Mouse (Mus musculus): ENCODE data around the gene Enpp6. TPM values are rescaled to one million over a fixed set of nuclear protein-coding genes. Genes with fewer than 3 reads are reported as not detected.

Enpp6 gene
- polyA plus RNA-seq, 1 experiment from 2014 or later = 0.29 TPM

- no peak overlapping the region for H3K4me3 ChIP-seq (ENCODE audit: low read depth, low read length)
- no peaks in the 10 kb centered on the region for H3K27me3 ChIP-seq (ENCODE audit: insufficient read depth, low read length)
- H3K9ac ChIP-seq = no peak overlapping the region
- no peaks in the 10 kb centered on the region for H3K36me3 ChIP-seq (ENCODE audit: insufficient read depth)
- 59% methylated on average over 14 of the region's 14 CpGs for WGBS
- H3K27ac ChIP-seq (ENCODE audit: low read depth) = no peak overlapping the region
- ATAC-seq (ENCODE audit: insufficient read depth) (no peak), DNase-seq (no peak)
- TF ChIP-seq CTCF (IDR thresholded peaks at IDR 0.05; ENCODE audit: low read depth) = no peak
- H3K4me1 ChIP-seq (ENCODE audit: insufficient read depth) = no peaks in the 10 kb centered on the region
- H3K9me3 ChIP-seq (ENCODE audit: low read depth, low read length) = no peaks in the 10 kb centered on the region
- no peak overlapping the region for H3K4me2 ChIP-seq
Measured at GRCm38 (mm10) chr8:46948091-46948757, 38.5 kb upstream of the Enpp6 start.

DNA sequence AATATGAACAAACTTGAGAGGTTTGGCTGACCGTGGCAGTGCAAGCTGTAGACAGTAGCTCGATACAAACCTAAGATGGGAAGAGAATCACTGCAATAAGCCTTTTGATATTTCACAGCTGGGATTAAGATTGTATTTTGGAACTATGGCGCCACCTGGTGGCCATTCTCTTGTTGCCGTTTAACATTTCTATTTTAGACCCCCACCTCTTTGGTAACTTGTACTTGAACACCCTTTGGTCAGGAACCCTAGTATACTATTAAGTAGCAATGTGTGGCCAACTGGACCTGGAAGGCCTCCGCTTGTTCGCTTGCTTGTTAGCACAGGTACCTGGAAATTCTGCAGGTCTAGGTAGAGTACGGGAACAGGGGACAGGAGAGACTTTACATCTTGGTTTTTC, 33.2 kb upstream of the Enpp6 start:
- Histone ChIP-seq H3K9ac (no peak overlapping the region), H3K4me1 (ENCODE audit: insufficient read depth) (no peaks in the 10 kb centered on the region), H3K9me3 (ENCODE audit: low read depth, low read length) (no peaks in the 10 kb centered on the region), H3K4me2 (no peak overlapping the region), H3K4me3 (ENCODE audit: low read depth, low read length) (no peak overlapping the region), H3K27me3 (ENCODE audit: insufficient read depth, low read length) (no peaks in the 10 kb centered on the region), H3K36me3 (ENCODE audit: insufficient read depth) (no peaks in the 10 kb centered on the region), H3K27ac (ENCODE audit: low read depth) (no peak overlapping the region)
- ATAC-seq (ENCODE audit: insufficient read depth) (no peak), DNase-seq (peak; percentile 95)
- 15% methylated on average over 7 of the region's 7 CpGs for WGBS
- TF ChIP-seq CTCF (IDR thresholded peaks at IDR 0.05; ENCODE audit: low read depth) = peak; percentile 86

DNA sequence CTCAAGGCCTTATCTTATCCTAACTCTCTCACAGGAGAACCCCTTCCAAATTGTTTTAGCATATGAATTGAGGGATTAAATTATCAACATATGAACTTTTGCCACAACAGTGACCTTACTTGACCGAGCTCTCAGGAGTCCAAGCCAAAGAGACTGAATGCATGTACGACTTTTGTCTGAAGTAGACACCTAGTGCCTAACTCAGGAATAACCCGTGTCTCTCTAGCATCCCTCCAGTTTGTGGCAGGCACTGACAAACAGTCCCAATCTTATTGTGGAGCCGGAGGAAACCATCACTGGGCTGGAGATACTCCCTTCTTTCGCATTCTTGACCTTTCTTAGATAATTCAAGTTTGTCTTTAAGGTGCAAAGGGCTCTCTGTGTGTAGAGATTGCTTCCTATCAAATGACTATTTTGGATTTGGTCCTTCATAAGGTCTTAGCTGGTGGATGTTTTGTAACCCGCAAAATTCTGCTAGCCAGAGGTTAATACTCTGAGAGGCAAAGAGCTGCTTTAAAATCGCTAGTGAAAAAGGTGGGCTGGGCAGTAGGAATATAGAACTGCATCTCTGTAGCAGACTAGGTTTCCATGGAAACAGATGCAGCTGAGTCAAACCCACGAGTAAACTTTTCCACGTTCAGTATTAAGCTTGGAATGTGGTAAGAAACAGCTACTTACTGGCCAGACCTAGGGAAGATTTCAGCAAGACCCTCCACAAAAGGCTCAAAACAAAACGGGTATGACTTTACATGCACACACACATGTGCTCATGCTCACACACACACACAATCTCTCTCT, 23.9 kb upstream of the Enpp6 start:
- H3K9me3 ChIP-seq (ENCODE audit: low read depth, low read length) = no peaks in the 10 kb centered on the region
- no peak overlapping the region for H3K27ac ChIP-seq (ENCODE audit: low read depth)
- H3K4me3 ChIP-seq (ENCODE audit: low read depth, low read length) = no peak overlapping the region
- H3K4me2 ChIP-seq = no peak overlapping the region
- H3K9ac ChIP-seq = no peak overlapping the region
- no peaks in the 10 kb centered on the region for H3K4me1 ChIP-seq (ENCODE audit: insufficient read depth)
- no peaks in the 10 kb centered on the region for H3K36me3 ChIP-seq (ENCODE audit: insufficient read depth)
- DNase-seq (no peak), ATAC-seq (ENCODE audit: insufficient read depth) (no peak)
- no peaks in the 10 kb centered on the region for H3K27me3 ChIP-seq (ENCODE audit: insufficient read depth, low read length)
- WGBS = 48% methylated on average over 10 of the region's 10 CpGs
- TF ChIP-seq CTCF (IDR thresholded peaks at IDR 0.05; ENCODE audit: low read depth) = 0 out of 2 replicates have a peak, but pooled peaks have one; percentile 7

GRCm38 (mm10) chr8:46963619-46964145, 23.0 kb upstream of the Enpp6 start:
- H3K4me3 ChIP-seq (ENCODE audit: low read depth, low read length) = no peak overlapping the region
- DNase-seq (peak; percentile 28), ATAC-seq (ENCODE audit: insufficient read depth) (no peak)
- no peaks in the 10 kb centered on the region for H3K27me3 ChIP-seq (ENCODE audit: insufficient read depth, low read length)
- TF ChIP-seq CTCF (IDR thresholded peaks at IDR 0.05; ENCODE audit: low read depth) = no peak
- H3K4me2 ChIP-seq = no peak overlapping the region
- WGBS = 37% methylated on average over 8 of the region's 8 CpGs
- no peak overlapping the region for H3K9ac ChIP-seq
- H3K4me1 ChIP-seq (ENCODE audit: insufficient read depth) = no peaks in the 10 kb centered on the region
- H3K9me3 ChIP-seq (ENCODE audit: low read depth, low read length) = no peaks in the 10 kb centered on the region
- H3K36me3 ChIP-seq (ENCODE audit: insufficient read depth) = no peaks in the 10 kb centered on the region
- no peak overlapping the region for H3K27ac ChIP-seq (ENCODE audit: low read depth)

- Histone ChIP-seq H3K27me3 (ENCODE audit: insufficient read depth, low read length) (no peaks in the 10 kb centered on the region), H3K36me3 (ENCODE audit: insufficient read depth) (no peaks in the 10 kb centered on the region), H3K27ac (ENCODE audit: low read depth) (no peak overlapping the region), H3K9me3 (ENCODE audit: low read depth, low read length) (no peaks in the 10 kb centered on the region), H3K4me3 (ENCODE audit: low read depth, low read length) (no peak overlapping the region), H3K9ac (no peak overlapping the region), H3K4me1 (ENCODE audit: insufficient read depth) (no peaks in the 10 kb centered on the region), H3K4me2 (no peak overlapping the region)
- TF ChIP-seq CTCF (IDR thresholded peaks at IDR 0.05; ENCODE audit: low read depth) = no peak
- DNase-seq = no peak
- WGBS = 46% methylated on average over 14 of the region's 14 CpGs
- peak; percentile 24; the same call in 1 of the 2 replicates for ATAC-seq (ENCODE audit: insufficient read depth)
Measured at GRCm38 (mm10) chr8:46965812-46966211, 20.9 kb upstream of the Enpp6 start.

DNA sequence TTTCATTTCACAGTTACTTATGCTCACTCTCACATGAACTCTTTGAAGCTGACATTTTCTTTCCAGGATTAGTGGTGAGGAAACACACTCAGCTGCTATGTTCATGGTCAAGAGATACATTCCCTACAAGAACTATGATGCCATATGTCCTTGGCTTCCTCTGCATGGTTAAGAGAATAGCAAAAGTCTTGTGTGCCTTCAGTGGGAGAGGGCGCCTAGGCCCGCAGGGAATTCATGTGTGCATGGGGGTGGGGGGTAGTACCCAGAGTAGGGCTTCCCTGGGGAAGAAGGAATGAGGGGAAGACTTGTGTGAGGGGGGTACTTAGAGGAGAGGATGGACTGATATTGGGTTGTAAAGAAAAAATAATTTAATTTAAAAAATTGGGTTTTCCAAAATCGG, 18.0 kb upstream of the Enpp6 start:
- H3K4me3 ChIP-seq (ENCODE audit: low read depth, low read length) = no peak overlapping the region
- H3K36me3 ChIP-seq (ENCODE audit: insufficient read depth) = no peaks in the 10 kb centered on the region
- no peak for TF ChIP-seq CTCF (IDR thresholded peaks at IDR 0.05; ENCODE audit: low read depth)
- H3K27ac ChIP-seq (ENCODE audit: low read depth) = no peak overlapping the region
- no peaks in the 10 kb centered on the region for H3K4me1 ChIP-seq (ENCODE audit: insufficient read depth)
- ATAC-seq (ENCODE audit: insufficient read depth) (no peak), DNase-seq (no peak)
- no peaks in the 10 kb centered on the region for H3K9me3 ChIP-seq (ENCODE audit: low read depth, low read length)
- 97% methylated on average over 3 of the region's 3 CpGs for WGBS
- H3K9ac ChIP-seq = no peak overlapping the region
- H3K4me2 ChIP-seq = no peak overlapping the region
- H3K27me3 ChIP-seq (ENCODE audit: insufficient read depth, low read length) = no peaks in the 10 kb centered on the region

DNA sequence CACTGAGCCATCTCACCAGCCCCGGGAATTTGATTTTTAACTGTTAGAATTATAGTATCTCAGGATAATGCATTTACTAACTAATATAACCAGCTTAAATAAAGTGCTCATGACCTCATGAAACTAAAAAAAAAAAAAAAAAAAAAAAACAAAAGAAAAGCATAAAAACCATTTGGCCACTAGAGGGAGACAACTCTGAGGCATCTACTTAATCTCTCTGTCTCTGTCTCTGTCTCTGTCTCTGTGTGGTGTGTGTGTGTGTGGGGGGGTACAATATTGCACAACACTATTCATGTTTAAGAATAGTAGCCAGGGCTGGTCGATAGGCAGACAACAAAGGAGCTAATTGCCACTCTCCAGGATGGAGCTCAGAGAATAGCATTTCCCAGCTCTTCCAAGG, 17.3 kb upstream of the Enpp6 start:
- WGBS = 62% methylated on average over 2 of the region's 2 CpGs
- no peak for ATAC-seq (ENCODE audit: insufficient read depth)
- H3K27me3 ChIP-seq (ENCODE audit: insufficient read depth, low read length) = no peaks in the 10 kb centered on the region
- DNase-seq = peak; percentile 38
- no peak overlapping the region for H3K4me3 ChIP-seq (ENCODE audit: low read depth, low read length)
- TF ChIP-seq CTCF (IDR thresholded peaks at IDR 0.05; ENCODE audit: low read depth) = peak; percentile 62
- H3K36me3 ChIP-seq (ENCODE audit: insufficient read depth) = no peaks in the 10 kb centered on the region
- no peaks in the 10 kb centered on the region for H3K4me1 ChIP-seq (ENCODE audit: insufficient read depth)
- no peaks in the 10 kb centered on the region for H3K9me3 ChIP-seq (ENCODE audit: low read depth, low read length)
- no peak overlapping the region for H3K4me2 ChIP-seq
- no peak overlapping the region for H3K9ac ChIP-seq
- H3K27ac ChIP-seq (ENCODE audit: low read depth) = no peak overlapping the region

Data from lung, embryonic 14.5 days (tissue).